Mouse (Mus musculus): ENCODE results near the gene Zdhhc13. TPM values are rescaled to one million over a fixed set of nuclear protein-coding genes. Genes with fewer than 3 reads are reported as not detected.

The Zdhhc13 gene
- total RNA-seq, 1 experiment from 2014 or later = 9.7 TPM

Other genes starting within 250 kb of the Zdhhc13 start
- gene Mrgprb2, start 230.9 kb upstream of the Zdhhc13 start, total RNA-seq (2021) = not detected in 2 replicates
- not detected in 2 replicates for gene Mrgprb3, start 145.2 kb upstream of the Zdhhc13 start, total RNA-seq (2021)
- gene Csrp3, start 59.0 kb downstream of the Zdhhc13 start, total RNA-seq (2021) = not detected in 2 replicates
- 3.6 and 4.5 TPM in 2 replicates for gene E2f8, start 92.6 kb downstream of the Zdhhc13 start, total RNA-seq (2021)
- gene Nav2, start 119.7 kb downstream of the Zdhhc13 start, total RNA-seq (2021) = 9.8 and 11.6 TPM in 2 replicates

All from adrenal gland, postnatal 25 days (tissue).